Comparison of ENCODE assay signal across 8 mouse cellular contexts in genomic region chr5:135744742-135745141, GRCm38 (mm10). TPM values are rescaled to one million over a fixed set of nuclear protein-coding genes. Genes with fewer than 3 reads are reported as not detected.
DNase-seq lines count a peak whose midpoint lies in the region; ATAC-seq and TF ChIP-seq lines count a peak whose summit lies in the region.

No protein-coding gene starts in this region.

- in situ Hi-C loops in ES-E14 (cut with MboI; ENCODE audit: low sequenced_read_pairs in 2 of 2, unreplicated experiment in 2 of 2) = no loop called here

- H3K9ac ChIP-seq in ES-E14 (ENCODE audit: insufficient read depth, low read depth, low read length, poor library complexity, severe bottlenecking) = peak overlapping the region; percentile 35; the same call in 1 of the 2 replicates

- H3K4me3 ChIP-seq in heart, embryonic 10.5 days = peak overlapping the region; percentile 79
- peak overlapping the region; percentile 8 to 91; a peak in 3 of 4 replicates for H3K4me3 ChIP-seq in ES-E14 (ENCODE audit: insufficient read depth in 1 of 2, low read depth in 1 of 2, low read length in 2 of 2, poor library complexity in 1 of 2, severe bottlenecking in 1 of 2)
- peak overlapping the region; percentile 86 for H3K4me3 ChIP-seq in hindbrain, embryonic 10.5 days
- H3K4me3 ChIP-seq in megakaryocyte, embryonic 14.5 days (replicated peaks) = peak overlapping the region; percentile 94

- no peak for ATAC-seq in granulocyte monocyte progenitor cell, adult 5-6 weeks (replicated peaks; ENCODE audit: poor library complexity, severe bottlenecking)

- peaks cover 21% of the 10 kb centered on the region for H3K36me3 ChIP-seq in heart, embryonic 10.5 days
- H3K36me3 ChIP-seq in ES-E14 (ENCODE audit: control insufficient read depth, insufficient read depth, low read length, poor library complexity, severe bottlenecking) = peaks cover 3% of the 10 kb centered on the region; the same call in 1 of the 2 replicates
- peaks cover 23% of the 10 kb centered on the region for H3K36me3 ChIP-seq in hindbrain, embryonic 10.5 days
- peaks cover 15% of the 10 kb centered on the region for H3K36me3 ChIP-seq in megakaryocyte, embryonic 14.5 days (replicated peaks; ENCODE audit: low read length)

- peaks cover 21% of the 10 kb centered on the region for H3K4me1 ChIP-seq in heart, embryonic 10.5 days
- H3K4me1 ChIP-seq in ES-E14 (ENCODE audit: control insufficient read depth in 2 of 2, insufficient read depth in 2 of 2, low read length in 2 of 2, poor library complexity in 1 of 2) = peaks cover 4 to 9% of the 10 kb centered on the region in 2 experiments; a peak in 1 of 4 replicates
- peaks cover 33% of the 10 kb centered on the region for H3K4me1 ChIP-seq in hindbrain, embryonic 10.5 days (replicated peaks)
- peaks cover 45% of the 10 kb centered on the region for H3K4me1 ChIP-seq in megakaryocyte, embryonic 14.5 days

- WGBS in heart, embryonic 10.5 days = 16% methylated on average over 12 of the region's 12 CpGs
- 20% methylated on average over 12 of the region's 12 CpGs for WGBS in hindbrain, embryonic 10.5 days

- H3K27me3 ChIP-seq in heart, embryonic 10.5 days (ENCODE audit: insufficient read depth, poor library complexity, severe bottlenecking) = peaks cover 7% of the 10 kb centered on the region; the same call in 1 of the 2 replicates
- peaks cover 14% of the 10 kb centered on the region for H3K27me3 ChIP-seq in hindbrain, embryonic 10.5 days (ENCODE audit: insufficient read depth, poor library complexity, severe bottlenecking)
- H3K27me3 ChIP-seq in megakaryocyte, embryonic 14.5 days (replicated peaks) = peaks cover 34% of the 10 kb centered on the region

- no peak for DNase-seq in heart, embryonic 10.5 days (ENCODE audit: low spot score)
- no peak for DNase-seq in heart, adult 18-20 months
- no peak for DNase-seq in ES-E14 (ENCODE audit: low read depth, low spot score)
- no peak for DNase-seq in hindbrain, embryonic 10.5 days (ENCODE audit: low spot score)
- DNase-seq in left cerebral cortex, adult 8-10 months (ENCODE audit: low spot score in 2 of 2) = no peak
- no peak for DNase-seq in layer of hippocampus, postnatal 25 days (ENCODE audit: extremely low spot score in 1 of 2, low spot score in 1 of 2)

- H3K9me3 ChIP-seq in heart, embryonic 10.5 days = no peaks in the 10 kb centered on the region
- H3K9me3 ChIP-seq in ES-E14 (ENCODE audit: control insufficient read depth, insufficient read depth, low read depth, low read length) = no peaks in the 10 kb centered on the region
- H3K9me3 ChIP-seq in hindbrain, embryonic 10.5 days = peaks cover 18% of the 10 kb centered on the region
- H3K9me3 ChIP-seq in megakaryocyte, embryonic 14.5 days = peaks cover 35% of the 10 kb centered on the region

- peak overlapping the region; percentile 86 for H3K27ac ChIP-seq in heart, embryonic 10.5 days
- H3K27ac ChIP-seq in ES-E14 (ENCODE audit: insufficient read depth, low read depth, low read length, poor library complexity, severe bottlenecking) = no peak overlapping the region
- peak overlapping the region; percentile 88 for H3K27ac ChIP-seq in hindbrain, embryonic 10.5 days

TF ChIP-seq in ES-E14, 5 proteins besides CTCF, POLR2A, EP300 and RAD21:
- TF ChIP-seq HCFC1 (IDR thresholded peaks at IDR 0.05; ENCODE audit: borderline replicate concordance, insufficient read depth, low read length) (no peak), CHD2 (IDR thresholded peaks at IDR 0.05; ENCODE audit: low read depth, low read length) (no peak), ZNF384 (IDR thresholded peaks at IDR 0.05; ENCODE audit: low read depth, low read length) (no peak), MAFK (IDR thresholded peaks at IDR 0.05; ENCODE audit: insufficient read depth, low read depth, low read length) (no peak), ZC3H11A (IDR thresholded peaks at IDR 0.05; ENCODE audit: borderline replicate concordance, low read depth, low read length) (no peak)

RNA-seq across cellular contexts. Expression of gene Tmem120a, which starts 0.5 kb away (rescaled TPM):
- polyA plus RNA-seq in heart, embryonic 10.5 days (2016; fragmentation: Nextera tagmentation; extraction: Ambion mirVana) = 36.2 and 45.5 TPM in 2 replicates
- total RNA-seq in heart, adult 18-20 months (2021) = 10 to 100 TPM; 14.3 to 16.3 TPM
- total RNA-seq in ES-E14 (2012; rRNA removed) = 38.7 and 42.2 TPM in 2 replicates
- polyA plus RNA-seq in hindbrain, embryonic 10.5 days (2016; fragmentation: Nextera tagmentation; extraction: Ambion mirVana) = 67.0 and 74.3 TPM in 2 replicates
- polyA plus RNA-seq in megakaryocyte, embryonic 14.5 days (2012; ENCODE audit: insufficient read depth, low replicate concordance) = 13.5 and 55.6 TPM in 2 replicates
- total RNA-seq in granulocyte monocyte progenitor cell, adult 5-6 weeks (2014; fragmentation: Nextera tagmentation) = 19.1 and 22.9 TPM in 2 replicates
- 17.6 and 26.4 TPM in 2 replicates for total RNA-seq in granulocyte monocyte progenitor cell, adult 5-6 weeks (2017)
- total RNA-seq in left cerebral cortex, adult 8-10 months (2022) = 10 to 100 TPM; 16.8 to 20.5 (median 19.7) TPM
- total RNA-seq in layer of hippocampus, postnatal 25 days (2021) = 10 to 100 TPM; 16.3 to 20.4 TPM

RNA-seq across cellular contexts. Expression of gene Styxl1, which starts 33.4 kb away (rescaled TPM):
- 0.14 TPM in 2 replicates for polyA plus RNA-seq in heart, embryonic 10.5 days (2016; fragmentation: Nextera tagmentation; extraction: Ambion mirVana)
- not detected for total RNA-seq in heart, adult 18-20 months (2021)
- total RNA-seq in ES-E14 (2012; rRNA removed) = not detected in 2 replicates
- polyA plus RNA-seq in hindbrain, embryonic 10.5 days (2016; fragmentation: Nextera tagmentation; extraction: Ambion mirVana) = 0.24 and 0.43 TPM in 2 replicates
- polyA plus RNA-seq in megakaryocyte, embryonic 14.5 days (2012; ENCODE audit: insufficient read depth, low replicate concordance) = not detected in 2 replicates
- not detected in 2 replicates for total RNA-seq in granulocyte monocyte progenitor cell, adult 5-6 weeks (2014; fragmentation: Nextera tagmentation)
- total RNA-seq in granulocyte monocyte progenitor cell, adult 5-6 weeks (2017) = 2.1 TPM in 1 of 2 replicates, not detected in the other
- under 1 TPM in 2 of 4 experiments, not detected in 2; 0.30 to 0.37 TPM for total RNA-seq in left cerebral cortex, adult 8-10 months (2022)
- under 1 TPM in 1 of 2 experiments, not detected in 1; 0.40 TPM for total RNA-seq in layer of hippocampus, postnatal 25 days (2021)

RNA-seq across cellular contexts. Expression of gene Mdh2, which starts 33.5 kb away (rescaled TPM):
- 856 and 984 TPM in 2 replicates for polyA plus RNA-seq in heart, embryonic 10.5 days (2016; fragmentation: Nextera tagmentation; extraction: Ambion mirVana)
- 1,000 to 10,000 TPM; 1,865 to 1,976 TPM for total RNA-seq in heart, adult 18-20 months (2021)
- total RNA-seq in ES-E14 (2012; rRNA removed) = 181 and 223 TPM in 2 replicates
- 609 and 683 TPM in 2 replicates for polyA plus RNA-seq in hindbrain, embryonic 10.5 days (2016; fragmentation: Nextera tagmentation; extraction: Ambion mirVana)
- polyA plus RNA-seq in megakaryocyte, embryonic 14.5 days (2012; ENCODE audit: insufficient read depth, low replicate concordance) = 386 and 408 TPM in 2 replicates
- 299 and 328 TPM in 2 replicates for total RNA-seq in granulocyte monocyte progenitor cell, adult 5-6 weeks (2014; fragmentation: Nextera tagmentation)
- total RNA-seq in granulocyte monocyte progenitor cell, adult 5-6 weeks (2017) = 154 and 224 TPM in 2 replicates
- total RNA-seq in left cerebral cortex, adult 8-10 months (2022) = 100 to 1,000 TPM; 407 to 445 (median 424) TPM
- 100 to 1,000 TPM; 397 to 426 TPM for total RNA-seq in layer of hippocampus, postnatal 25 days (2021)
